Mouse (Mus musculus): ENCODE measurements around the gene Tspan18. TPM values are rescaled to one million over a fixed set of nuclear protein-coding genes. Genes with fewer than 3 reads are reported as not detected.

Gene Tspan18
- polyA plus RNA-seq, 1 experiment from 2014 or later, result 71.9 TPM

DNA sequence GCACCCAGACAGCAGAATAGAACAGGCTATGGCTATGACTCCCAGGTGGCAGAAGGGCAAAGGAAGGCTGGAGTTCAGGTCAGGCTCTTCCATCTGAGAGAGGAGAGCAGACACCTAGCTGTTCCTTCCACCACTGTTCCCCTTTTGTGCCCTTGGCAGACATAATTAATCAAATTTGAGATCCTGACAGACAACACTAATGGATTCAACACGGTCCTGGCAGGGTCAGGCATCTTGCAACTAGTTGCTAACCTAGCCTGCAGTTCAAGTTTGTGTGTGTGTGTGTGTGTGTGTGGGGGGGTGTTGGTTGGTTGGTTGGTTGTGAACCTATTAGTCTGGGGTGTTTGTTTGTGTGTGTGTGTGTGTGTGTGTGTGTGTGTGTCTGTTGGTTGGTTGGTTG, 131.5 kb downstream of the Tspan18 start:
- H3K4me1 ChIP-seq (ENCODE audit: control insufficient read depth, insufficient read depth, low read length), result peaks cover 3% of the 10 kb centered on the region; the same call in 1 of the 2 replicates

DNA sequence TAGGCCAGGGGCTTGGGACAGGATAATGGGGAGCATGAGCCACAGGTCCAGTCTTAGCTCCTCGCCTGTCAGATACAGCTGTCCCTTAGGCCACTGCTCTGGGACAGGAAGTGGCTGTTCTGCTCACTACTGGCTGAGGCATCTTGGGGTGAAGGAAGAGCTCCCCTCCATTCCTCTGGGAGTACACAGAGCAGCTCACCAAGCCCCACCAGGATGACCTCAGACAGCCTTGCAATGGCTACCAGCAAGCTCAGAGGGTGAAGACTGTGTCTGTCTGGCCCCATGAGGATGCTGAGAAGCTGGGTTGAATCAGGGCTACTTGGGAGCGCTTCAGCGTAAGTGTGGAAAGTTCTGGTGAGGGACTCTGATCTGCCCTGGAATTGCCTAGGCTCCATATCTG, 132.3 kb downstream of the Tspan18 start:
- Histone ChIP-seq H3K36me3 (ENCODE audit: control insufficient read depth, insufficient read depth, low read length) (peaks cover 2% of the 10 kb centered on the region), H3K4me2 (ENCODE audit: low read depth) (no peak overlapping the region), H3K9ac (ENCODE audit: low read length) (no peak overlapping the region), H3K4me3 (ENCODE audit: low read depth, low read length) (no peak overlapping the region), H3K27me3 (ENCODE audit: control insufficient read depth, insufficient read depth, low read length) (no peaks in the 10 kb centered on the region), H3K9me3 (ENCODE audit: control insufficient read depth, low read length) (no peaks in the 10 kb centered on the region), H3K4me1 (ENCODE audit: control insufficient read depth, insufficient read depth, low read length) (peaks cover 3% of the 10 kb centered on the region; the same call in 1 of the 2 replicates), H3K27ac (ENCODE audit: low read depth, low read length) (peak overlapping the region; percentile 6; the same call in 1 of the 2 replicates)
- WGBS, result 100% methylated on average over 3 of the region's 3 CpGs
- DNase-seq (ENCODE audit: low spot score), result peak; percentile 28
- ATAC-seq (ENCODE audit: insufficient read depth, low FRiP score, low TSS enrichment), result no peak

More for the DNA sequence above, 131.5 kb downstream of the Tspan18 start:
- 18% methylated on average over 1 of the region's 1 CpGs for WGBS
- ATAC-seq (ENCODE audit: insufficient read depth, low FRiP score, low TSS enrichment), result no peak
- Histone ChIP-seq H3K4me2 (ENCODE audit: low read depth) (no peak overlapping the region), H3K27me3 (ENCODE audit: control insufficient read depth, insufficient read depth, low read length) (no peaks in the 10 kb centered on the region), H3K4me3 (ENCODE audit: low read depth, low read length) (no peak overlapping the region), H3K36me3 (ENCODE audit: control insufficient read depth, insufficient read depth, low read length) (peaks cover 2% of the 10 kb centered on the region), H3K27ac (ENCODE audit: low read depth, low read length) (no peak overlapping the region), H3K9me3 (ENCODE audit: control insufficient read depth, low read length) (no peaks in the 10 kb centered on the region), H3K9ac (ENCODE audit: low read length) (no peak overlapping the region)
- DNase-seq (ENCODE audit: low spot score), result peak; percentile 42

DNA sequence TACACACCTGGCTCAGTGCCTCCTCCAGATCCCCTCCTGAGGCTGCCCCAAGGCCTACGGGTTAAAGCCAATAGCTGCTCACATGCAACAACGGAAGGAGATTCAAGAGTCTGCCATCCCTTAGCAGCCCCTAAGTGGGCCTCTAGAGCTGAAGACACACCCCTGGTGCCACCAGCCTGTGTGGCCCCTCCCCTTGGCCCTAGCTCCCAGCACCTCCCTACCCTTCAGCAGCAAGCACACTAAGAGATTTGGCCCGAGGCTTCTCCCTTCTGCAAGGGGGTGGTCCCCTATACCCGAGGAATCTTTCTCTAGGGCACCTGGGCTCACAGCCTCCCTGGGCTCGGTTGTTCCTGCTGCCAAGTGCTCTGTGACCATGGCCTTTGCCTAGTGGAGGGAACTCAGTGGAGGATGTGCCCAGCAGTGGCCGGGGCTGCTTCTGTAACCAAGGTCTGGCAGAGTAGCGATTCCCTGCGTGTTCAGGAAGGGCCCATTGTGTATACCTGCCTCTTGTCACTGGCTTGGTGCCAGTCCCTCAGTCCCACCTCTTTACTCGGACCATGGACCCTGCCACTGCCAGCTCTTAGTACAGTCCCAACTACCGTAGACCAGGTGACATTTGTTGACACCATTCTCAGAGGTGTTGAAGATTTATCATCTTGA, 133.5 kb downstream of the Tspan18 start:
- ATAC-seq (ENCODE audit: insufficient read depth, low FRiP score, low TSS enrichment) (no peak), DNase-seq (ENCODE audit: low spot score) (peak; percentile 10)
- Histone ChIP-seq H3K36me3 (ENCODE audit: control insufficient read depth, insufficient read depth, low read length) (peaks cover 2% of the 10 kb centered on the region), H3K4me3 (ENCODE audit: low read depth, low read length) (no peak overlapping the region), H3K27me3 (ENCODE audit: control insufficient read depth, insufficient read depth, low read length) (no peaks in the 10 kb centered on the region), H3K27ac (ENCODE audit: low read depth, low read length) (0 out of 2 replicates have a peak overlapping the region, but pooled peaks have one; percentile 1), H3K4me2 (ENCODE audit: low read depth) (no peak overlapping the region), H3K9ac (ENCODE audit: low read length) (no peak overlapping the region), H3K9me3 (ENCODE audit: control insufficient read depth, low read length) (no peaks in the 10 kb centered on the region), H3K4me1 (ENCODE audit: control insufficient read depth, insufficient read depth, low read length) (peaks cover 3% of the 10 kb centered on the region)
- WGBS, result 82% methylated on average over 10 of the region's 10 CpGs

- H3K4me3 ChIP-seq (ENCODE audit: low read depth, low read length), result no peak overlapping the region
- ATAC-seq (ENCODE audit: insufficient read depth, low FRiP score, low TSS enrichment) (peak; percentile 14; the same call in 1 of the 2 replicates), DNase-seq (ENCODE audit: low spot score) (peak; percentile 80)
- 40% methylated on average over 13 of the region's 13 CpGs for WGBS
- H3K9me3 ChIP-seq (ENCODE audit: control insufficient read depth, low read length), result no peaks in the 10 kb centered on the region
- no peaks in the 10 kb centered on the region for H3K27me3 ChIP-seq (ENCODE audit: control insufficient read depth, insufficient read depth, low read length)
- H3K27ac ChIP-seq (ENCODE audit: low read depth, low read length), result 0 out of 2 replicates have a peak overlapping the region, but pooled peaks have one; percentile 1
- no peak overlapping the region for H3K4me2 ChIP-seq (ENCODE audit: low read depth)
- peaks cover 16% of the 10 kb centered on the region for H3K4me1 ChIP-seq (ENCODE audit: control insufficient read depth, insufficient read depth, low read length)
- H3K9ac ChIP-seq (ENCODE audit: low read length), result no peak overlapping the region
- H3K36me3 ChIP-seq (ENCODE audit: control insufficient read depth, insufficient read depth, low read length), result peaks cover 2% of the 10 kb centered on the region
Observed at GRCm38 (mm10) chr2:93199531-93199974, 134.8 kb downstream of the Tspan18 start.

DNA sequence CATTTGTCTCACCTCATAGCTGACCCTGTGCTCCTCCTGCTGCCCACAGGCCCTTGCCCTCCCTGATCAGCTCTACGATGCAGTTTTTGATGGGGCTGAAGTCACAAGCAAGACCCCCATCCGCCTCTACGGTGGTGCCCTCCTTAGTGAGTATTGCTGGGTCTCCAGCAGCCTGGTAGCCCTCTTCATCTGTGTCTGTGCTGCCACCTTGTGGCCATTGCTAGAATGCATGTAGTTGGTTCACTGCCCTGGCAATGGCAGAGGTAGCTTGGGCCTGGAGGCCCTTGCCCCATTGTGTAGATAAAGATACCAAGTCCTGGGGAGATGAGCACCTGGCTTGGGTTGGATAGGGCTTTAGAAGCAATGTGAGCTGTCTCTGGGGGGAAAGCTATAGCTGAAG, 135.5 kb downstream of the Tspan18 start:
- ATAC-seq (ENCODE audit: insufficient read depth, low FRiP score, low TSS enrichment) (peak; percentile 57), DNase-seq (ENCODE audit: low spot score) (peak; percentile 91)
- Histone ChIP-seq H3K4me3 (ENCODE audit: low read depth, low read length) (no peak overlapping the region), H3K4me2 (ENCODE audit: low read depth) (no peak overlapping the region), H3K27ac (ENCODE audit: low read depth, low read length) (no peak overlapping the region), H3K9ac (ENCODE audit: low read length) (no peak overlapping the region), H3K4me1 (ENCODE audit: control insufficient read depth, insufficient read depth, low read length) (peaks cover 22% of the 10 kb centered on the region), H3K9me3 (ENCODE audit: control insufficient read depth, low read length) (no peaks in the 10 kb centered on the region), H3K27me3 (ENCODE audit: control insufficient read depth, insufficient read depth, low read length) (no peaks in the 10 kb centered on the region), H3K36me3 (ENCODE audit: control insufficient read depth, insufficient read depth, low read length) (peaks cover 2% of the 10 kb centered on the region)
- 31% methylated on average over 3 of the region's 3 CpGs for WGBS

DNA sequence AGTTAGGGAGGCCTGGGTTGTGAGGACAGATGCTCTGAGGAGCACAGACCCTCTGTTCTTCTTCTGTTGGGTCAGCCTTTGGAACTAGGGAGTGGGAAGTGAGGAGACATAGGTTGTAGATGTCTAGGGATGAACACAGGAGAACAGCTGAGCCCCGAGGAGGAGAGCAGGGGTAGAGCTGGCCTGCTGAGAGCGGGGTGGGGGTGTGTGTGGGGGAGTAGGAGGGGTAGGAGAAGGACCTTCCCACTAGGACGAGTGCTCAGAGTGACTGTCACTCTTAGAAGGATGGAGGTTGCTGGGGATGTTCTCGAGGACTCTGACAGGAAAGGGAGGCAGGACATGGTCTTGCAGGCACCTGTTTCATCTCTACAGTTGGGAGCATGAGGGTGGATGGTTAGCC, 140.5 kb downstream of the Tspan18 start:
- Histone ChIP-seq H3K27me3 (ENCODE audit: control insufficient read depth, insufficient read depth, low read length) (no peaks in the 10 kb centered on the region), H3K9me3 (ENCODE audit: control insufficient read depth, low read length) (no peaks in the 10 kb centered on the region), H3K4me3 (ENCODE audit: low read depth, low read length) (no peak overlapping the region), H3K36me3 (ENCODE audit: control insufficient read depth, insufficient read depth, low read length) (no peaks in the 10 kb centered on the region), H3K27ac (ENCODE audit: low read depth, low read length) (no peak overlapping the region), H3K4me1 (ENCODE audit: control insufficient read depth, insufficient read depth, low read length) (peaks cover 60% of the 10 kb centered on the region), H3K9ac (ENCODE audit: low read length) (no peak overlapping the region), H3K4me2 (ENCODE audit: low read depth) (no peak overlapping the region)
- WGBS, result 59% methylated on average over 4 of the region's 4 CpGs
- no peak for DNase-seq (ENCODE audit: low spot score)
- ATAC-seq (ENCODE audit: insufficient read depth, low FRiP score, low TSS enrichment), result no peak

DNA sequence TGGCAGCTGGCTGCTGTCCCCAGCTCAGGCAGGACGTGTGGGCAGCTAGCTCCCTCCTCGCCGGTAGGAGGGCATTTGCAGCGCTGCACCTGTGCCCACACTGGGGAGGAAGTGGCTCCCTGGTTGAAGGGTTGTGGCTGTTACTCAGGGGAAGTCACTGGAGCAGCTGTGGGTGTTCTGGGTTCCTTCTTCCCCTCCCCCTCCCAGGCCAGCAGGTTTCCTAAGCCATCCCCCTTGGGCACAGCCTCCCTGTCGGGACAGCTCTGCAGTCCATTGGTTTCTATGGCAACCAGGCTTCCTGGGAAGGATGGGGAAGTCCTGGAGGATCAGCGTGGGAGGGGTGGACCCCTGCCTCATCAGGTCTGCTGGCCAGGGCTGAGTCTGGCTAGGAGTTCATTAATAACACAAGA, 141.6 kb downstream of the Tspan18 start:
- Histone ChIP-seq H3K9ac (ENCODE audit: low read length) (no peak overlapping the region), H3K4me1 (ENCODE audit: control insufficient read depth, insufficient read depth, low read length) (peaks cover 61% of the 10 kb centered on the region), H3K36me3 (ENCODE audit: control insufficient read depth, insufficient read depth, low read length) (no peaks in the 10 kb centered on the region), H3K4me3 (ENCODE audit: low read depth, low read length) (no peak overlapping the region), H3K9me3 (ENCODE audit: control insufficient read depth, low read length) (no peaks in the 10 kb centered on the region), H3K27me3 (ENCODE audit: control insufficient read depth, insufficient read depth, low read length) (no peaks in the 10 kb centered on the region), H3K4me2 (ENCODE audit: low read depth) (peak overlapping the region; percentile 24; the same call in 1 of the 2 replicates), H3K27ac (ENCODE audit: low read depth, low read length) (peak overlapping the region; percentile 61)
- WGBS, result 4% methylated on average over 6 of the region's 6 CpGs
- peak; percentile 46 for ATAC-seq (ENCODE audit: insufficient read depth, low FRiP score, low TSS enrichment)
- DNase-seq (ENCODE audit: low spot score), result peak; percentile 69

DNA sequence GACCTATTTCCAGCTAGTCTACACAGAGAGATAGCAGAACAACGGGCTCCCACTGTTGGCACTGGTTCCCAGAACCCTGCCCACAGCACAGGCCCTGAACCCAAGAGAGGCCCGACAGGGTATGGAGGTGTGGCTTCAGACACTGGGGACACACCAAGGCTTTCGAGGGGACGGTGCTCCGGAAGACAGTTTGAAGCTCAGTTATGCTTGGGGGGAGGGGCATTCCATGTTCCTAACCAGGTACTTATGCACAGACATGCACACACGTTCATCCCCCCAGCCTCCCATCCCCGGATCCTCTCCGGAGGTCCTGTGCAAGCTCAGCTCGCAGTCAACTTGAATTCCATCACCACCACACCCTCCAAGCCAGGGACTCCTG, 142.1 kb downstream of the Tspan18 start:
- Histone ChIP-seq H3K4me1 (ENCODE audit: control insufficient read depth, insufficient read depth, low read length) (peaks cover 61% of the 10 kb centered on the region), H3K36me3 (ENCODE audit: control insufficient read depth, insufficient read depth, low read length) (no peaks in the 10 kb centered on the region), H3K27me3 (ENCODE audit: control insufficient read depth, insufficient read depth, low read length) (no peaks in the 10 kb centered on the region), H3K9ac (ENCODE audit: low read length) (no peak overlapping the region), H3K4me3 (ENCODE audit: low read depth, low read length) (0 out of 2 replicates have a peak overlapping the region, but pooled peaks have one; percentile 8), H3K9me3 (ENCODE audit: control insufficient read depth, low read length) (no peaks in the 10 kb centered on the region), H3K27ac (ENCODE audit: low read depth, low read length) (peak overlapping the region; percentile 61), H3K4me2 (ENCODE audit: low read depth) (peak overlapping the region; percentile 77)
- ATAC-seq (ENCODE audit: insufficient read depth, low FRiP score, low TSS enrichment) (no peak), DNase-seq (ENCODE audit: low spot score) (no peak)
- 59% methylated on average over 9 of the region's 9 CpGs for WGBS

Measured in neural tube, embryonic 11.5 days (tissue).